Mouse (Mus musculus): Measurements from ENCODE around the gene Sbf1.

- TF ChIP-seq MAX (IDR thresholded peaks at IDR 0.05; ENCODE audit: low read depth) (no peak), POLR2A (IDR thresholded peaks at IDR 0.05; ENCODE audit: insufficient read length, low read depth) (no peak), E2F4 (IDR thresholded peaks at IDR 0.05; ENCODE audit: insufficient read depth) (no peak), TCF12 (IDR thresholded peaks at IDR 0.05; ENCODE audit: insufficient read depth, poor library complexity, severe bottlenecking) (no peak)
Measured at GRCm38 (mm10) chr15:89316146-89316545, 1.0 kb upstream of the Sbf1 start.
